Mouse (Mus musculus) Muller cell, postnatal 12 days (primary cell): ENCODE results near the gene Cnga1.
"Not testable (repeated sequence)": the region's sequence is repeated elsewhere in the genome, so short reads cannot be mapped to it uniquely, and the experiment has no call there.

ENCODE experiments used
- DNase-seq: peaks from one replicate; pipeline ENCODE4 v3.0.0-alpha.2; 2015; ENCODE audit errors: inconsistent ontology term

Cnga1 gene

DNA sequence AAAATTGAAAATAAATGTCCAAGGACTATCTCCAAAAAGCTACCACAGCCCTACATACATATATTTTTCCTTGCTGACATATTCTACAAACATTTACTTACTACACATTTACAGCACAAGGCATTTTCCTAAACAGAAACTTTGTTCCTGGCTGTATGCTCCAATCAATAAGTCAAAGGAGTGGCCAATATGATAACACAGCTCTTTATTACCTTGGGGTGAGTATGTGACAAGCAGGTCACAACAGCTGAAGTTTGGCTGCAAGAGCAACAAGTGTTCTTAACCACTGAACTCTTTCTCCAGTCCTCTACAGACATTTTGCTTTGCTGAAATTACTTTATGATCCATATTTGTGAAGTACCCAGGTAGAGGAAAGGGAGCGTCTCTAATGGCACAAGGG lies 4.0 kb downstream of the Cnga1 start:
- DNase-seq: no peak

- DNase-seq: no peak
Measured at GRCm38 (mm10) chr5:72636576-72636975, 7.5 kb downstream of the Cnga1 start.

DNA sequence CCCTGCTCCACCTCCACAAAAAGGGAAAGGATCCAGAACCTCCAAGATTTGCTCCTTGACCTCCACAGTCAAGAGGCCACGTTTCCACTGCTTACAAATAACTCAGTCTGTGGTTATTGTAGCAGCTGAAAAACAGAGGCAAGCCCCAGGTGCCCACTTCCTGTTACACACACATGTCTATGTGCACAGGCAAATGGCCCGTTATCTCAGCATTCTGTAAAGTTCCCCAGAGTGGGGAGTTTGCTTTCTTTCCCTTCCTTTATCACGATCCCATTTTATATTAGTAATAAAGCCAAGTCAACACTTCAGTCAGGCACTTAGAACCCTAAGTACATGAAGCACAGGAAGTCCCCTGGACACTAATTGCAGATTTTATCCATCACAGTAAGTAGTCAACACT lies 8.0 kb downstream of the Cnga1 start:
- DNase-seq: no peak

- no peak for DNase-seq
Measured at GRCm38 (mm10) chr5:72634791-72635271, 9.2 kb downstream of the Cnga1 start.

DNA sequence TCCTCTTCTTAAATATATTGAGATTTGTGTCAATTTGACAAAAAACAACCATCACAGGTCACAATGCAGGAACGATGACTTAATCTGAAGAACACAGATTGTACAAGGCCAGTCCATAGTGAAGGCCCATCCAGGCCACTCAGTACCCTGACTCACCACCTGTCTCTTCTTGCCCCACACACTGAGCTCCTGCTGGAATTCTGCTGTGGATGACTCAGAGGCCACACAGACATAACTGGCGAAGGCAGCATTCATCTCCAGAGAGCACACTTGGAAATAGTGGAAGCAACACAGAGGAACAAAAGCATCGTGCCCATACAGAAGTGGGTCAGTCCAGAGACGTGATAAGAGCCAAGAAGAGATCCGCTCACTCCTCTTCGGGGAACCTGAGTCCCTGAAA lies 14.0 kb downstream of the Cnga1 start:
- DNase-seq: peak; percentile 76

- DNase-seq: no peak
Measured at GRCm38 (mm10) chr5:72621022-72621421, 23.1 kb downstream of the Cnga1 start.

- DNase-seq: no peak
Measured at GRCm38 (mm10) chr5:72617413-72617812, 26.7 kb downstream of the Cnga1 start.

DNA sequence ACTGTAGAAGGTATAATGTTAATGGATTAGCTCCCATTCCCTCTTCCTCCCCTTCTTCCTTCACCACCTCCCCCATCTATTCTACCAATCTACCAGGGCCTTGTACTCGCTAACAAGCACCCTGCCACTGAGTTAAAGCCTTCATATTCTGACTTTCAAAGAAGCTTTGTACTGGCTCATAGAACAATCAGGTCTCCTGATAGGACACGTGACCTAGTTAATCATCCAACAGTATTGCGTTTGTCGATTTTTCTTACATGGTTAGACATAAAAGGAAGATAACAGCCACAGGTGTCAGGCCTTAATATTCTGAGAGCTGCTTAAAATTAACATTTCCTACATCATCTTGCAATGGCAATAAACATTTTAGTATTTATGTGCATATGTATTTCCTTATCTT lies 40.9 kb downstream of the Cnga1 start:
- no peak for DNase-seq

GRCm38 (mm10) chr5:72601006-72601405 lies 43.1 kb downstream of the Cnga1 start:
- DNase-seq: peak; percentile 25

DNA sequence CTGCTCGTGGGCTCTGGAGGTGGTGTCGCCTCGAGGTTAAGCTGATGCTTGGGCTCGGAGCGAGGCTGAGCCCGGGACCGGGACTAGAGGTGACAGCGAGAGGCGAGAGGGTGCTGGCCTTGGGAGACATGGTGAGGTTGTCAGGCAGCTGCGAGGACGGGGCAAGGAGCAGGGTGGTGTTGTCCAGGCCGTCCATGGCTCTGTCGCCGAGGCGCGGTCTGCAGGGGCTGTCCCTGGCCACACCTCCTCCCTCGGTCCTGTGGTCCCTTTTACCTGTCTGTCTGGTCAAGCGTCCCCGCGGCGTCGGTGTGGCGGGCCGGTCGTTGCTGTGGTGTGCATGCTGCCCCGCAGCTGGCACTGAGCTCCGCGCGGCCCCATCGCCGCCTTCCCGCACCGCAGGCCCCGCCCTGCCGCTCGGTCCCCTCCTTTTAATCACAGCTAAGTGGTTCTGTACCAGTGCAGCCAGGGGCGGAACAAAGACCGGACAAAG lies 56.8 kb downstream of the Cnga1 start, which contains the start of gene Gm5868:
TSS of gene Gm5868 (minus strand) at position 360 of the 490 bp plus-strand sequence.
- peak; percentile 30 for DNase-seq

DNA sequence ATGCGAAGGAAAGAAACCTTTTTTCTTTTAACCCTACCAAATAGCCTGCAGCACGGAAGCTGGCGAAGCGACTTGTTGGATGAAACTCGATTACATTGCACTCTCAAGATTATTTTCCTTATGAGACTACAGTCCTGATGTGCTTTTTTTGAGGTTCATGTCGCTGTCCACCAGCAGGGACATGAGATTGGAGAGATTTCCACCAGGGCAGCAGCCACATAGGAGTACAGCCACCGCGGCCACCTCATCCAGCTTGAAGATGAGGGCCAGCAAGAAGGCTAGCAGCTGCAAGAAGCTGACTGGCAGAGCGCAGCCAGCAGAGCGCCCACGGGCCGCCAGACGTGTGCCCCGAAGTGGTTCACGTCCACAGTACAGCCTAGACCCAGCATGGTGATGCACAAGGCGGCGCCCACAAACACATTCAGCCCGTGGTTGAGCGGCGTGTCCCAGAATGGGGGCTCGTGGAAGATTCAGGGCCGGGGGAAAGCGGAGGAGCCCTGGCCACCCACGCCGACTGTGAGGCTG lies 57.3 kb downstream of the Cnga1 start:
- not testable (repeated sequence) for DNase-seq

- not testable (repeated sequence) for DNase-seq
Measured at GRCm38 (mm10) chr5:72586122-72586521, 58.0 kb downstream of the Cnga1 start.

DNA sequence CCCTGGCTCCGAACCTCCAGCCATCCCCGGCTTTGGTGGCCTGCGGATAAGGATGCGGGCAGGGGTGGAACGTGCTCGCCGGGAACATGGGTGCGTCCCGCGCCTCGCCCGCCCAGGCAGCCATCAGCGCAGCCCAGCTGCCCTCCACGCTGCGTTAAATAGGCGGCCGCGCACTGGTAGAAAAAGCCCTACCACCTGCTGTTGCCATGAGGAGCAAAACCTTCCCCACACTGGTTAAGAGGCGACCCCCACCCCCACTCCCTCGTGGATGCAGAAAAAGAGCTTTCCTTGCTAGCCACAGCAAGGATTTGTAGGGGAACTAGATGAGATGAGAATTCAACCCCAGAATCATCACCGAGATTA lies 63.1 kb downstream of the Cnga1 start, which contains the start of gene Zar1:
TSS of gene Zar1 (minus strand) at position 285 of the 363 bp plus-strand sequence.
- DNase-seq: not testable (repeated sequence)

DNA sequence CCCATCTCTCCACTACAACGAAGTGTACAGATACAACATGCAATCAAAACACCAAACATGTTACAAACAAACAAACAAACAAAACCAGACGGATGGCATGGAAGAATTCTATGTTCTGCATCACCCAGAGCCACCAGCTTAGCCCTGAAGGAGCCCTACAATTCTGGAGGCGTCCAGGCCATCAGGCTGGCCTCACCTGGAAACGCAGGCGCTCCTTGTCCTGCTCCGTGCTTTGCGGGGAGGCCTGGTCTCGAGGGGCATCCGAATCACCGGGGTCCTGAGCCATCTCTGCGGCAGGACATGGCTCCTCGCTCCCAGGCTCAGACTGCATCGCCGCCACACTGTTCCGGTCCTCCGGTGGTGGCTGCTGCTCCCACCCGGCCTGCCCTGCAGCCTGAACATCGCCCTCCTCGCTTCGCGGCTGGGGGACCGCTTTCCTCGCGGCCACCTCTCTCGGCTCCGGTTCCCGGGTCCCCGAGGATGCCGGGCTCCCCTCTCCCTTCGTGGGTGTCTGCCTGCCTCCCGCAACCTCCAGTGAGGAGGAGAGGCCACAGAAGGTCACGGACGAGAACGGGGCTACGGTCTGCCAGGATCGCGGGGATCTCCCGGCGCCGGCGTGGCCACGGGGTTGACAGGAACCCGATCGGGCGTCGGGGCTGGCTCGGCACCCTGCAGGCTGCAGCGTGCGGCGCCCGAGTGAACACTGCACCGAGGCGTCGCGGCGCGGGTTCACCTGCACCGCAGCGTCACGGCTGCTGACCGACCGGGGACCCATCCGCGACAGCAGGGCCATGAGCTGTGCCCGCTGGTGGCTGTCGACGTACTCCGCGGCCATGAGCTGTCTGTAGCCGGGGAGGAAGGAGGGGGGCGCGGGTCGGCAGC lies 63.7 kb downstream of the Cnga1 start:
- DNase-seq: peak; percentile 13

GRCm38 (mm10) chr5:72579599-72579998 lies 64.5 kb downstream of the Cnga1 start:
- peak; percentile 22 for DNase-seq

DNA sequence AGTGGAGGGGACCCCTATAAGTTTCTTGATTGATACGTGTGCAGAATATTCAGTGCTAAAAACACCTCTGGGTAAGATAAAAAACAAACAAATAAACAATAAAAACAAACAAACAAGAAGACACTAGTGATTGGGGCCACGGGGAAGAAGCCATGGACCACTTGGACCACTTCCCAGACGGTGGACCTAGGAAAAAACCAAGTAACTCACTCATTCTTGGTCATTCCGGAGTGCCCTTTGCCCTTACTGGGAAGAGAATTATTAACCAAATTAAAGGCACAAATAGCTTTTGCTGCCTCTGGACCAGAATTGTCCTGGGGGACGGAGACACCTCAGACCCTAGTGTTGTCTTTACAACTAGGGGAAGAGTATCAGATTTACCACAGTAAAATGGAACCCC lies 78.5 kb downstream of the Cnga1 start:
- no peak for DNase-seq

DNA sequence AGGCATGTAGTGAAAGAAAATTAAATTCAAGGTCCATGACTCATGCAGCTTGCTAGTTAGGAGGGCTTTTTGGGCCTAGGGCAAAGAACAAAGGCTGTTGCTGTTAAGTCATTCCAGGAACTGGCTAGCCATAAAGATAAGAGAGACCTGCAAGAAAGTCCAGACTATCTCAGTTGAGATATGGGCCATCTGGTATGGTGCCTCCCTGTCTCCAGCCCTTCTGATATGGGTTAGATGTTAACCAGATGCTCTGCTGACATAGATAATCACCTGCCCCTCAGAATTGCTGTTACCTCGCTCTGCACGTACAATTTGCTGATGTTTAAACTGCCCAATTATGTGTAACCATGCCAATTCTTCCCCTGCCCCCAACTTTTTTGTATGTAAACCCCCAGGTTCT lies 80.9 kb downstream of the Cnga1 start:
- DNase-seq: not testable (repeated sequence)

- DNase-seq: no peak
Measured at GRCm38 (mm10) chr5:72560976-72561628, 83.0 kb downstream of the Cnga1 start.

DNA sequence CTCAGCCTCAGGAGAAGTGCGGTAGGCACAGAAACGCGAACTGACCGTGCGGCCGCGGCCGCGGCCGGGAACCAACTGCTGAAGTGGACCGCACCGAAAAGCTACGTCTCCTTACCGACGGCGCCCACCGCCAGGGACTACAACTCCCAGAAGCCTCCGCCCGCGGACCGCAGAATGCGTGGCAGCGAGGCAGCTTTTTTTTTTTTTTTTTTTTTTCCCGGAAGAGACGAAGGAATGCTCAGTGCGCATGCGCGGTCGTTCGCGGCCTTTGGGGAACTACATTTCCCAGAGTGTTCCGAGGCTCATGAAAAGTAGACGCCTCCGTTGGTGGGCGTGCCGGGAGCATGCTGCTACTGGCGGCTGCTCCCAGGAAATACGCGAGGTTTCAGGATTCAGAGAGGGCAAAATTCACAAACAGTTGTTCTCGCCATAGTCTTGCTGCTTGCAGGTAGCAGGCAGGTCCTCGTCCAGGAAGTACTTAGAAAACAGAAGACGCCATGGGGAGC lies 84.5 kb downstream of the Cnga1 start, which contains the start of gene Nfxl1:
TSS of gene Nfxl1 (minus strand) at position 141 of the 506 bp plus-strand sequence.
- DNase-seq: peak; percentile 98

DNA sequence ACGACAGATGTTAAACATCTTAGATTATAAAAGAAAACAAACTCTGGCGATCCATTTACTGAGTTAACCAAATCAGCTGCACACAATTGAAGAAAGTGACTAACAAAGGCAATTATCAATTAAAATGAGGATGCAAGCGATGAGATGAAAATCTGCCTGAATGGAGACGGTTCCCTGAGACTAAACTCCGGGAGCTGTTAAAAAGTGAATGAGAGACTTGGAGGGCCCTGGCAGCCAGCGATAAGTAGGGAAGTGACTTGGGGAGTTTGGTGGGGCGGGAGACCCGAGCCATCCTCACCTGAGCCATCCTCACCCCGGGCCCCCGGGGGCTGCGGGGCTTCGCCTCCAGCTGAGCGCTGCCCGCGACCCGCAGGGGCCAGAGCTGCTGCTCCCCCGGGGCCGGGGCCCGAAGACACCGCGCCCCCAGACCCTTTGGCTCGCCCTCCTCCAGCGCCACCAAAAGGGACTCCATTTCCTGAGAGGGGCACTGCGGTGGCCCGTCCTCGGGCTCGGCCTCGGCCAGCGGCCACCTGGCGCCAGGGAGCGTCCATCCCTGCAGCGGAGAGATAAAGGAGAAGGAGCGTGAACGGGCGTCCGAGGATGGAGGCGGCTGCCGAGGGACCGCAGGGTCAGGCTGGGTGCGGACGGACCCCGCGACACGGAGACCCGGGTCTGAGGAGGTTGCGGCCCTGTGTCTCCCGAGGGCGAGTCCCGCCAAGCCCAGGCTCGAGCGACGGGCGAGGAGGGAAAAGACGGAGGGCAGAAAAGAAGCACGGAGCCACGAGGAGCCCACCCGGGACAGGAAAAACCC lies 85.2 kb downstream of the Cnga1 start:
- DNase-seq: no peak

DNA sequence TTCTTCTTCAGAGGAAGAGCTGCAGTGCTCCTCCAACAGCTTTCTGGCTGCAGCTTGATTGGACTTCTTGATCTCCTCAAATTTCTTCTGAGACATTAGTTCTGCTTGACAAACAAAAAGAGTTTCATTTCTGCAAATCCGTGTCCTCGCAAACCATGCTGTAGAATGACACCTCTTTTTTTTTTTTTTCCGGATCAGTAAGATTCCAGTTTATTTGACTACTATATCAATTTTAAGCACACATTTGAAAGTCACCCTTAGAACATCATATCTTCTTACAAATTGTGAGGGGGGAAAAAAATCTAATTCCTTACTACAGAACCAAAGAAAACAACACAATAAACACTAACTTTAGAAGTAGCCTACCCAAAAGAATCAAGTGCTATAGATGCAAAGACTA lies 87.8 kb downstream of the Cnga1 start:
- DNase-seq: no peak
